Mouse (Mus musculus) ES-E14 (cell line): Measurements from ENCODE around the gene Dnmt3a. TPM values are rescaled to one million over a fixed set of nuclear protein-coding genes. Genes with fewer than 3 reads are reported as not detected.
A peak's percentile ranks its signal among the peaks of the same experiment; 100 is the strongest.

Experiments used
- DNase-seq: peaks from one replicate; pipeline ENCODE4 v3.0.0-alpha.2; 2013; ENCODE audit warnings: low read depth, low spot score
- H3K27ac ChIP-seq: 2 replicates; pipeline ENCODE4 v1.5.1; 2012; ENCODE audit warnings: low read depth, mild to moderate bottlenecking, low read length, moderate library complexity, mixed read lengths; ENCODE audit not compliant: poor library complexity, insufficient read depth, severe bottlenecking
- H3K36me3 ChIP-seq: 2 replicates; pipeline ENCODE4 v1.6.1; 2012; ENCODE audit warnings: mild to moderate bottlenecking, low read length, moderate library complexity, mixed read lengths; ENCODE audit not compliant: control insufficient read depth, poor library complexity, insufficient read depth, severe bottlenecking
- H3K4me1 ChIP-seq, 2 experiments: fragments of 150-350 bp in 1 of 2; sonication (generic) in 1 of 2; 2 replicates each; pipeline ENCODE4 v1.6.1; 2012; ENCODE audit warnings: low read length in 2 of 2, mild to moderate bottlenecking in 1 of 2, mixed read lengths in 1 of 2; ENCODE audit not compliant: control insufficient read depth in 2 of 2, insufficient read depth in 2 of 2, poor library complexity in 1 of 2
- H3K4me3 ChIP-seq, 2 experiments: fragments of 150-350 bp in 1 of 2; sonication (generic) in 1 of 2; 2 replicates each; pipeline ENCODE4 v1.5.1; 2012; ENCODE audit warnings: low read length in 2 of 2, low read depth in 1 of 2, mild to moderate bottlenecking in 1 of 2, mixed read lengths in 1 of 2; ENCODE audit not compliant: insufficient read depth in 1 of 2, poor library complexity in 1 of 2, severe bottlenecking in 1 of 2
- H3K9ac ChIP-seq: 2 replicates; pipeline ENCODE4 v1.6.1; 2012; ENCODE audit warnings: low read depth, mild to moderate bottlenecking, low read length, mixed read lengths; ENCODE audit not compliant: poor library complexity, insufficient read depth, severe bottlenecking
- H3K9me3 ChIP-seq: fragments of 150-350 bp; sonication (generic); 2 replicates; pipeline ENCODE4 v1.6.1; 2012; ENCODE audit warnings: low read depth, mild to moderate bottlenecking, low read length; ENCODE audit not compliant: control insufficient read depth, insufficient read depth
- CHD2 ChIP-seq: IDR thresholded peaks from 2 replicates; pipeline ENCODE4 v1.6.1; 2014; ENCODE audit warnings: mild to moderate bottlenecking, low read depth, low read length, inconsistent platforms
- HCFC1 ChIP-seq: IDR thresholded peaks from 2 replicates; pipeline ENCODE4 v1.6.1; 2012; ENCODE audit warnings: low read length, inconsistent platforms, borderline replicate concordance; ENCODE audit not compliant: insufficient read depth
- MAFK ChIP-seq: IDR thresholded peaks from 2 replicates; pipeline ENCODE4 v1.6.1; 2014; ENCODE audit warnings: mild to moderate bottlenecking, low read depth, low read length, inconsistent platforms; ENCODE audit not compliant: insufficient read depth
- ZC3H11A ChIP-seq: IDR thresholded peaks from 2 replicates; pipeline ENCODE4 v1.6.1; 2012; ENCODE audit warnings: low read depth, mild to moderate bottlenecking, inconsistent platforms, low read length, borderline replicate concordance
- ZNF384 ChIP-seq: IDR thresholded peaks from 2 replicates; pipeline ENCODE4 v1.6.1; 2012; ENCODE audit warnings: low read depth, low read length, inconsistent platforms
- in situ Hi-C, 2 experiments: fragments of 600-800 bp; cut with MboI; formaldehyde crosslinking; loops; one replicate each; pipeline ENCODE4 v1.15.1; 2025; ENCODE audit warnings: low sequenced_read_pairs in 2 of 2, inconsistent platforms in 1 of 2; ENCODE audit not compliant: unreplicated experiment in 2 of 2
- total RNA-seq: library from RNA; depleted of rRNA; stranded (reverse); fragments of 300-350 nt; gene quantifications from 2 replicates; pipeline ENCODE4 v1.2.3, GENCODE M21; 2012

Dnmt3a gene
- total RNA-seq, 1 experiment = 77.0 TPM

- H3K4me1 ChIP-seq = peaks cover 3 to 26% of the 10 kb centered on the region in 2 experiments; a peak in 3 of 4 replicates
- H3K9me3 ChIP-seq = no peaks in the 10 kb centered on the region
- no peaks in the 10 kb centered on the region; the same call in 1 of the 2 replicates for H3K36me3 ChIP-seq
- H3K4me3 ChIP-seq = peak overlapping the region; percentile 42 to 61
- H3K27ac ChIP-seq = peak overlapping the region; percentile 61
- peak overlapping the region; percentile 55; the same call in 1 of the 2 replicates for H3K9ac ChIP-seq
- no peak for DNase-seq
- no peak for TF ChIP-seq MAFK
- no peak for TF ChIP-seq ZNF384
- no peak for TF ChIP-seq ZC3H11A
- no peak for TF ChIP-seq CHD2
- no peak for TF ChIP-seq HCFC1
- in situ Hi-C loops = no loop called here
These were observed 65.8 kb downstream of the Dnmt3a start for GRCm38 (mm10) chr12:3871637-3872036.

- H3K36me3 ChIP-seq = no peaks in the 10 kb centered on the region; the same call in 1 of the 2 replicates
- peaks cover 3 to 29% of the 10 kb centered on the region in 2 experiments; a peak in 3 of 4 replicates for H3K4me1 ChIP-seq
- in situ Hi-C loops = no loop called here
- TF ChIP-seq HCFC1 = no peak
- no peak for TF ChIP-seq ZC3H11A
- TF ChIP-seq ZNF384 = no peak
- no peak for TF ChIP-seq MAFK
- TF ChIP-seq CHD2 = no peak
- H3K9ac ChIP-seq = peak overlapping the region; percentile 55; the same call in 1 of the 2 replicates
- no peaks in the 10 kb centered on the region for H3K9me3 ChIP-seq
- peak overlapping the region; percentile 61; the same call in 1 of the 2 replicates for H3K27ac ChIP-seq
- no peak for DNase-seq
- no peak overlapping the region for H3K4me3 ChIP-seq
These were observed 66.8 kb downstream of the Dnmt3a start for GRCm38 (mm10) chr12:3872410-3873230.

- Histone ChIP-seq H3K27ac (no peak overlapping the region), H3K4me3 (no peak overlapping the region), H3K36me3 (no peaks in the 10 kb centered on the region), H3K9me3 (no peaks in the 10 kb centered on the region), H3K4me1 (peaks cover 7 to 40% of the 10 kb centered on the region in 2 experiments), H3K9ac (no peak overlapping the region)
- no peak for TF ChIP-seq MAFK
- no peak for TF ChIP-seq CHD2
- TF ChIP-seq ZNF384 = no peak
- no peak for TF ChIP-seq ZC3H11A
- TF ChIP-seq HCFC1 = no peak
- no peak for DNase-seq
- in situ Hi-C loops = no loop called here
These were observed 69.7 kb downstream of the Dnmt3a start for GRCm38 (mm10) chr12:3875474-3875873.

GRCm38 (mm10) chr12:3877376-3877775 is 71.6 kb downstream of the Dnmt3a start:
- DNase-seq = no peak

More at GRCm38 (mm10) chr12:3877376-3877775, 71.6 kb downstream of the Dnmt3a start:
- Histone ChIP-seq H3K36me3 (no peaks in the 10 kb centered on the region), H3K9ac (no peak overlapping the region), H3K4me3 (no peak overlapping the region), H3K4me1 (peaks cover 4 to 36% of the 10 kb centered on the region in 2 experiments), H3K27ac (peak overlapping the region; percentile 54; the same call in 1 of the 2 replicates), H3K9me3 (no peaks in the 10 kb centered on the region)
- TF ChIP-seq HCFC1 (no peak), ZNF384 (no peak), CHD2 (no peak), ZC3H11A (no peak), MAFK (no peak)
- in situ Hi-C loops = no loop called here
